Mouse (Mus musculus) inflammation-experienced regulatory T-cells, adult 16 weeks (primary cell): ENCODE results near the gene Ryr3. TPM values are rescaled to one million over a fixed set of nuclear protein-coding genes. Genes with fewer than 3 reads are reported as not detected.

Source experiments
- polyA plus RNA-seq: library from polyadenylated mRNA; unstranded; fragments of 100-300 nt; shearing (Covaris generic); gene quantifications from one replicate; pipeline ENCODE4 v1.2.1, GENCODE M21; 2017

Gene Ryr3
- polyA plus RNA-seq = 2.1 TPM

GRCm38 (mm10) chr2:113216746-113217461, at the start of gene Ryr3:
Ryr3 (minus strand) TSS chr2:113217096.

Other genes with a start within 250 kb of the Ryr3 start
- not detected for gene Tmco5b, start 68.6 kb upstream of the Ryr3 start, polyA plus RNA-seq
- gene Fmn1, start 110.6 kb upstream of the Ryr3 start, polyA plus RNA-seq = 1.2 TPM